Mouse (Mus musculus): Measurements from ENCODE around the gene Gm4565.
"Not testable (repeated sequence)": the region's sequence is repeated elsewhere in the genome, so short reads cannot be mapped to it uniquely, and the experiment has no call there.

Gene Gm4565

GRCm38 (mm10) chr7:22588027-22588426 is at the start of gene Gm4565:
Gene Gm4565, minus strand, starts transcription at chr7:22588127.
- DNase-seq = not testable (repeated sequence)

- DNase-seq = not testable (repeated sequence)
Measured at GRCm38 (mm10) chr7:22565243-22565642, 22.7 kb downstream of the Gm4565 start, which contains the start of gene Gm4201. Gene Gm4201, minus strand, starts transcription at chr7:22565343.

GRCm38 (mm10) chr7:22534787-22535186 is 53.1 kb downstream of the Gm4565 start, which contains the start of gene Gm8677:
Gene Gm8677, minus strand, starts transcription at chr7:22534887.
- DNase-seq = not testable (repeated sequence)

All from right cerebral cortex, postnatal 14 days (tissue).